Mouse (Mus musculus): ENCODE measurements at regions not wholly inside any gene's neighbourhood (a gene's known extent, or its start where the extent isn't known, plus 50 kb on each side); places are given as distances from the start of the nearest gene placed in this dataset.

DNA sequence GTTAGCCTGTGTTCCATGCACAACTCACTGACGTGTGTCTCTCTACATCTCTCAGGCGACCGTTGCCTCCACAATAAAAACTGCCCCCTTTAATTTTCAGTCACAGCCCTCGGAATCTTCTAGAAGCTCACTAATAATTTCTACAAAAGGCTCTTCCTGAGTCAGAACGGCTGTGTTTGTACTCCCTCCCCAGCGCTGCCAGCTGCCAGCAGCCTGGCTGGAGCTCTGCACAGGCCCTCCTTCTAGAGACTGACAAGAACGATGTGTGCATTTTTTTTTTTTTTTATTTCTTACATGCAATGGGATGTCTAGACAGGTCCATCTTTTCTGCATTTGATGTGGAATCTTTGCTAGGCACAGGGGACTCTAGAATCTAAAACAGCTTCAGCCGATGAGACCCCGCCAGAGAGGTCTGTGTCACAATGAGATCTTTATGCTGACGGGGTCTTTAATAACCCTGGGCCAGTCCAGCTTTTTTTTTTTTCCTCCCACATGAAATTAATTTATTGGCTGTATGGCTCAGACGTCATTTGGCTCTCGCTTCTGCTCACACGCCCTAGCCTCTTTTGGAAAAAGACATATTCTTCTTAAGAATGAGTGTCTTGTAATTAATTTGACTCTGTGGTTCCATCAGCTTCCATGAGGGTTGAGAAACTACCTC, 185.8 kb upstream of the Zfp507 start:
- no peak for DNase-seq (ENCODE audit: low read depth, low spot score)

DNA sequence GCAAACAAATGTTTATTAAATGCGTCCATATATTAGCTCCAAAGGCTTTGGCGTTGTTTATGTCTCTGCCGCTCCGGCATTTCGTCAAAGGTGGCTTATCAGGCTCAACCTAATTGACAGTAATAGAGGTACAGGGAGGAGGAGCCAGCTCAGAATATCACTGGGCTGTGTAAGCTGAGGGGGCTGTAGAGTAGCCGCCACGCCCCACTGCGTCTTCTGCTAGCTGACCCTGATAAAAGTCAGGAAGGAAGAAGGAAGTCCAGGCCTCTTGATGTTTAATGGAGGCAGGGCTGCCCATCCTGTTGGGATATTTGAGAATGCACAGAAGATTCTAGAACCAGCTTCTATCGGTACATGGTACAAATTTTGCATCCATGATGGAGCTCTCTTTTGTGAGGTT, 175.2 kb upstream of the Zfp507 start:
- no peak for DNase-seq (ENCODE audit: low read depth, low spot score)

DNA sequence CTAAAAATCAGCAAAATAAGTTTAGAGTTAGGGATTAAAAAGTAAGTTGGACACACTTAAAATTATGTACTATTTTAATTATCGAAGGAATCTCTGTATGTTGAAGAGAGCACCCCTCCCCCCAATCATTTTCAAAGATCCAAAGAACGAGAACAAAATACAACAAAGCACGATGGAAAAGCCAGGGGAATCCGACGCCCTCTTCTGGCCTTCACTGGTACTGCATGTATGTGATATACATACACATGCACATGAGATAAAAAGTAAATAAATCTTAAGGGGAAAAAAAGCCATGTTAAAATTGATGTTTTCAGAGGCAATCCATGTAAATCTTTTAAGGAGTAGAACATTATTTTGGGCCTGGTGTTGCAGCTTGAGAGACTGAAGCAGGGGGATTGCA, 155.9 kb upstream of the Zfp507 start:
- DNase-seq (ENCODE audit: low read depth, low spot score), result no peak

DNA sequence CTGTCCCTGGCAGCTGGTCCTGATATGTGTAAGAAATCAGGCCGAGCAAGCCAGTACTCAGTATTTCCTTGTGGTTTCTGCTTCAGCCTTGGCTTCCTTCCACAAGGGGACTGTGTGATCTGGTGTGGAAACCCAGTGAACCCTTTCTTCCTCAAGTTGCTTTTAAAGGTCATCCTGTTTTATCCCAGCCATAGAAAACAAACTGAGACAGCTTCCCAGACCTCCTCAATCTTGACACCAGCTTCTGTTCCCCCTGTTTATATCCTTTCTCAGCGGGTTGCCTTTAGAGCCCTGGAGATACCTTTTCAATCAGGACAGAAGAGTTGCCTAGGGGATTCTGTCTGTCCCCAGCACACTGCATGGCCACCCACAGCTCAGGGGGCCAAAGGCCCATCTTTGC, 155.2 kb upstream of the Zfp507 start:
- no peak for DNase-seq (ENCODE audit: low read depth, low spot score)

DNA sequence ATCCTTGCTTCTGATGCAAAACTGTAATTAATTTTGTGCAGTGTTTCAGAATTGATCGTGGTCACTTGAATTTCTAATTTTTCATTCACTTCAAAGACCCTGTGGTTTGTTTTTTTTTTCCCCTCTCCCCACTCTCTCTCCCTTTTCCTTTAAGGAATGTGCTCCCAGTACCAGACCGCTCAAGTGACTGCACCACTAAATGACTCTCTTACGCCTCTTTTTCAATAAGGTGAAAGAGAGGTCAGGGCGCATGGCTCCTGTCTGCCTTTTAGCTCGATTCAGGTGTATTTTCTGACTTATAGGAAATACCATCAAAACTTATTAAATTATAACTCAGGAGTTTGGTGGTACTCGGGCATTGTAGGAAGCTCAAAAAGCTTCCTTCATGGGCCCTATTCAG, 146.0 kb upstream of the Zfp507 start:
- DNase-seq (ENCODE audit: low read depth, low spot score), result no peak

DNA sequence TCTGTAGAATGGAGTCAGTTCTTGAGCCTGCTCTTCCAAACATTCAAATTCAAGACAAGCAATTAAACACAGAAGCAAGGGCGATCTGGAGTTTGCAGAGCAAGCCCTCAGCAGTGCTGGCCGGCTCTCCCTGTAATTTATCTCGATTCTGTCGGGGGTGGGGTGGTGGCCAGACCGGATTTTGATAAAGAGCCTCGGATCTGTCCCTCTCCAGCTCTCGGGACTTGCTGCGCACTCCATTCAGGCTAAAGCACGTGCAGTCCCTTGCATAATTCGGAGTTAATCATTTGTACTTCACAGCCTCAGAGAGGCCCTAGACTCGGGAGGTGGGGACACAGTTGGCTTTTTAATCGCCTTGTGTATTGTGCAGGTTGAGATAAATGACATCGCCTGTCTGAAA, 145.6 kb upstream of the Zfp507 start:
- peak; percentile 19 for DNase-seq (ENCODE audit: low read depth, low spot score)

DNA sequence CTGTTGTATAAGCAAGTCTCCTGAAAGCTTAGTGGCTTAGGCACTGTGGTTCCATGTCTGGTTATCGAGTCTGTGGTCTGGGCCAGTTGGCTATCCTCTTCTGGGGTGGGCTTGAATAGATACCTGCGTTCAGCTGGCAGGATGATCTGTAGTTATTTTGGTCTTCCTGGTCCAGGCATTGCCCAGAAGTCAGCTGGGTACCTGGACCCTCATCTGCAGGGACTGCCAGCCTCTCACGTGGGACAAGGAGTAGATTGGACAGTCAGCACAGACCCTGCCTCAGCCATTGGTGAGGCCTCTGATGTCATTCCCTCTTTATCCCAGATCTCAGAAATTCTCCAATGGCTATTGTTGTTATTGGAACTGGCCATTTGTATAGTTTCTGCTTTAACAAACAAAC, 138.3 kb upstream of the Zfp507 start:
- DNase-seq (ENCODE audit: low read depth, low spot score), result no peak

DNA sequence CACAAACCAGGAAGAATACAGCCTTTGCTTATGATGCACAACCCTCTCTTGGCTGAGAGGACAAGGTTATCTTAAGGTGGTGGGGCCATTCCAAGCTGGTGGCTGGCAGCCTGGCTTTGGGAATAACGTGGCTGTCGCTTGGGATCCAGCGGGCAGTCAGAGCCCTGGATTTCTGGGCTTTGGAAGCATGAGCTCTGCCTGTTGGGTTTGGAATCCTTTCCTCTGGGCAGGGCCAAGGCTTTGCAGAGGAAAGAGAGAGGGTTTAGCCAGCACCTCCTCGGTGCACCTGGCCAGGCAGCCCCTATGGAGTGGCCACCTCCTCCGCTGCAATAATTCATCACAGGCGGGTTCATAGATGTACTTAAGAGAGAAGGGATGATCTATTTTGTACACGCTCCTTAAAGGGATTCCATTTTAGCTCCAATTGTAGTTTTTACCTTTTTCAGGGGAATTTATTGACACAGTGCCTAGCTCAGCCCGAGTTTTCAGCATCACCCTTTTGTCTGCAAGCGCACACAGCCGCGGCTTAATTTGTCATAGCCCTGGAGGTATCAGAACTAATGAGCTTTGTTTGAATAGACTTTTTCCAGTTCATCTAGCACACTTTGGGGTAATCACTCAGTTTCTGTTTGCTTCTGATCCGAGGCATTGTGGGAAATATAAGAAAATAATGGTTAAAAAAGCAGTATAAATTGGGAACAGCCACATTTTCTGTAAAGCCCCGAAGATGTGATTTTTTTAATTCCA, 135.5 kb upstream of the Zfp507 start:
- DNase-seq (ENCODE audit: low read depth, low spot score), result no peak

DNA sequence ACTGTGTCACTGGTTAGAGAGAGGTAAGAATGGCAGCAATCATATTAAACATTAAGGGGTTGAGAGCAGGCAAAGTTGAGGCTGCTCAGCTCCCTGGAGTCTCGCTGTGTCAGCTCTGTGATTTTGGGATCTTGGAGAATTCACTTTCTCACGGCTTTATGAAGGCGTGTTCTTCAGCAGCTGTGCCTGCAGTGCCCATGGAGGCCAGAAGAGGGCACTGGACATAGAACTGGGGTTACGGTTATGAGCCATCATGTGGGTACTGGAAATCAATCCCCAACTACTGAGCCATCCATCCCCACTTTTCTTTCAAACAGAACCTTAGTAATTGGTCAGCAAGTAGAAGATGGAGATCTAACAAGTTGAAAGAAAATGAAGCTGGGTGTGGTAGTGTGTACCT, 123.9 kb upstream of the Zfp507 start:
- DNase-seq (ENCODE audit: low read depth, low spot score), result no peak

DNA sequence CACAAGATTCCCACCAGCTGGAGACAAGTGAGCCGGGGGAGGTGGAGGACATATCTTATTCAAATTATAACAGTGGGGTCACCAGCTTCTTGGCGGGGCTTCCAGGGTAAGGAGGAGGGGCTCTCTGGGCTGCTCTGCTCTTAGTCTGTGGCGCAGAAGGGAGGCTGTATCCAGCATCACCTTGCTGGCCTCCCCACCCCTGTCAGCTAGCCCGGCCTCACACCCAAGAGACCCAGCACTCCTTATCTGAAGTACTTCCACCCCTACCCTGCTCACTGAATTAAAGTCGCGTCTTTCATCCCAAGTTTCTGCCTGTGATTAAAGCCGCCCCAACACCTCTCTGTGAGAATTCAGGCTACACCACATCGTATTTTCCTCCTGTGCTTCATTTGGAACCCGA, 119.8 kb upstream of the Zfp507 start:
- no peak for DNase-seq (ENCODE audit: low read depth, low spot score)

DNA sequence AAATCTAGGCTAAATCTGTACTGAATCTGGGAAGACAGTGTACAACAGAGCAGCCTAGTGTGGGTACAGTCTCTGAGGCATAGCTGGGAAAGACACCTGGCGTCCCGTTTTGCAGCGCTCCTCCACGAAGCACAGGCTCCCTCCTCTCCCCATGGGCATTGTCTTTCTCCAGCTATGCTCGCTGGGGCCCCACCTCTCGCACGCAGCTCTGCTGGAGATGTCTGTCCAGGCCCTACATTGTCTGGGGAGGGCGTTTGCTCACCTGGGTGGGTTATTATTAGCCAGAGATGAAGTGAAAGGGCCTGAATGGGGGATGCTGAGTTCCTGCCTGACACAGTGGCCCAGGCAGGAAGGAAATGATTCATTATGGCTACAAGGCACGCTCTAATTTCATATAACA, 118.1 kb upstream of the Zfp507 start:
- DNase-seq (ENCODE audit: low read depth, low spot score), result no peak

DNA sequence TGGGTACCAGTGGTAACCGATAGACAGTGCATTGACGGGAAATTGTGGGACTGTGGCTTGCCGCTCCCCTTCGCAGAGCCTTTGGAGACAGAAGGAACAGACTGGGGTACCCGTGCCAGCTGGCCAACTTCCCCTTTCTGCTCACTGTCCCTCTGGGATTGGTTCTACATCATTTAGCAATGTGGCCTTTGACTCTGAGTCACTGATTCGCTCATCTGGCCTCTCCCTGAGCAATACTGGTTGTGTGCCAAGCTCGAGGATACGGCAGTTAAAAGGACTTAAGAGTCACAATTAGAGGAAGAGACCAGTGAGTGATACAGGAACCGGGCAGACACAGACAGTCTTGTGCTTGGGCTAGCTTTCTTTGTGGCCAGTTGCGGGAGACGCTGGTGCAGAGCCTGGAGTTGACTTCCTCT, 117.4 kb upstream of the Zfp507 start:
- no peak for DNase-seq (ENCODE audit: low read depth, low spot score)

DNA sequence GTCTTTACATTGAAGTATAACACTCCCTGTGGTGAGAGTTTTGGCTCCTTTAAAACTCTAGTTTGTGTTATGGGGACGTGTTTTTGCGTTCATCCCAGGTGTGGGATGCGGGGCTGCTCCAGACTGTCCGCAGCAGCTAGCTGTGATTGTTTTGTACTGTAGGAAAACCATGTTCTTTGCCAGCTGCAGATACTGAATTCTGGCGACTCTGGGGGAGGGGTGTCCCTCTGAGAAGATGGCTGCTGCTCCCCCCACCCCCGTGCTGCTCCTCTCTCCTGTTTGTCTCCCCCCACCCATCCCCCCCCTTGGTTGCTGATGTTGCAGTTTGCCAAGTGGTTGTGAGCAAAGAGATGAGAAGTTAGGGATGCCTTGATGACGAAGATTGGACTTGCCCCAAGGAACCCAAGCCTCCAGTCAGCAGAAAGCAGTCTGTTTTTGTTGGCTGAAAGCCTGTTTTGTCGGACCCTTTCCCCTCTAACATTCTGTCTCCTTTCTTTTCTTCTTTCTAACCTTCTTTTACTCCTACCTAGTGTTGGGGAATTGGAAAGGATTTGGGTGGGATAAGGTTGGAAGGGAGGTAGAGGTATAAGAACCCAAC, 107.4 kb upstream of the Zfp507 start:
- no peak for DNase-seq (ENCODE audit: low read depth, low spot score)

DNA sequence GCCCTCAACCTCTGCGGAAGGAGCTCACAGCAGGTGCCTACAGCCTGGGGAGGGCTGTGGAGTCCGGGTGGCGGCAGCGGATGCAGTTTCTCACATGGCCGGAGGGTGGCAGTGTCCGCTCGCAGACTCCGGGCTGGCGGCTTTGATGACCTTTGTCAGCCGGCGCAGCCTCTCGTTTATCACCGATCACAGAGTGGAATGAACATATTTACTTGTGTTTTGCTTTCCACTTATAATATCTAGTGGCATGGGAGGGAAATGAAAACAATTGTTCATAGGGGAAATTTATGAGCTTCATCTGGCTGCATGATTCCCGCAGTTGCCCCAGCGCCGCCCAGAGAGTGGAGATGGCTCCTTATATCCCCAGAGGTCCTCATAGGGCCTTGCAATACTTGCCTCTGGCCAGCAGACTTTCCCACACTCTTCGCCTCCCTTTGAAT, 99.2 kb upstream of the Zfp507 start:
- peak; percentile 35 for DNase-seq (ENCODE audit: low read depth, low spot score)

DNA sequence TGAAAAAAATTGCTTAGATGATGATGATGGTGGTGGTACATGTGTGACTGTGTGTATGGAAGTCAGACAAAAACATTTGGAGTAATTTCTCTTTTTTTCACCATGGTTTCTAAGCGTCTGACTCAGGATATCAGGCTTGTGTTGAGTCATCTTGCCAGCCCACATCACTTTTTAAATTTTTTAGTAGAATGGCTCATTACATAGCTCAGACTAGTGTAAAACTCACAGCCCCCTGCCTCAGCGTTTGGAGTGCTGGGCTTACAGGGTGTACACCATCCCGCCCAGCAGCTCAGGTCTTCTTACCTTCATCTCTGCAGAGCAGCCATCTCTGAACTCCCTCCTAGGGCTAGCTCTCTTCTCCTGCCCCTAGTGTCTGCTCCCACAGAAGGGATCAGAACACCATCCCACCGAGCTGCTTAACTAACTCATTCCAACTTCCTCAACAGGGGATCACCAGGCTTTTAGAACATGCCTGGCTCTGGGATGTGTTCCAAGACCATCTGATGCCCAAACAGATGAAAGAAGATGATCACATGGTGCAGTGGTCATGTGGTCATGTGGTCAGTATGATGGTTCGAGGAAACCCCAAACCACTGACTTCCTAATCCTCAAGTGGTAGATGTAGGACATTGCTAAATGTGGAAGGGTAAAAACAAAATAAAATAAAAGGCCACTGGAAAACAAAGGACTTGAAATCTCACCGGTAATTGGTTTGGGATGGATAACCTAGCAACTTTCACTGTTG, 96.1 kb upstream of the Zfp507 start:
- DNase-seq (ENCODE audit: low read depth, low spot score), result no peak

DNA sequence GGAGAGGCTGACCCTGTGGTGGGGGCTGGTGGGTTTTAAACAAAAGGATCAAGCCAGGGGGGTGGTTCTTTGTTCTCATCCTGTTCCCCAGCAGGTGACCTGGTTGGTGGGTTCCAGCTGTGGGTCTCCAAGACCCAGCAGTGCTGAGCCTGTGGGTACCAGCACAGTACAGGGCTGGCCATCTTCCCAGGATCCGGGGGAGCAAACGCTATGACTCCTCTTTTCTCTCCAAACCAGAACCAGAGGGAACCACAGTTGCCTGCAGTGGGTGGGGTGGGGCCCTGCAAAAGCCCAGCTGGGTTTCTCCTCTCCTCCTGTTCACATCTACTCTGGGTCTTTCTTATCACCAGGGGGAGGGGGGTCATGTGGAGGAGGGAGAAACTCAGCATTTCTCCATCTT, 90.5 kb upstream of the Zfp507 start:
- DNase-seq (ENCODE audit: low read depth, low spot score), result no peak

DNA sequence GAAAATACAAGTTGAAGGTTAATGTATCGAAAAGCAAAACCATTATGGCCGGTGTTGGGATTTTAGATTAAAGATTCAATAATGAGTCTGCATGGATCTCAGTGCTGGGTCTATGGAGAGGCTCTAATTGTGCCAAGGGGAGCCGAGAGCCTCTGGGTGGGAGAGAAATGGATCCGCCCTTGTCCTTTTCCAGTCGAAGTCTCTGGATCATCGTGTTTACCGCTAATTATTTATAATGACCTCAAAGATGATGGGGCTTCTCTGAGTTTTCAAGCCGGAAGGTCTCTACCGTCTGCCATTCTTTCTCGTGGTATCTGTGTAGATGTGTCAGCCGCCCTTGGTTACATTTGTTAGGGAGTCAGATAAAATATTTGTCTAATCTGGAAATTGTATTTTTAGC, 83.2 kb upstream of the Zfp507 start:
- DNase-seq (ENCODE audit: low read depth, low spot score), result no peak

DNA sequence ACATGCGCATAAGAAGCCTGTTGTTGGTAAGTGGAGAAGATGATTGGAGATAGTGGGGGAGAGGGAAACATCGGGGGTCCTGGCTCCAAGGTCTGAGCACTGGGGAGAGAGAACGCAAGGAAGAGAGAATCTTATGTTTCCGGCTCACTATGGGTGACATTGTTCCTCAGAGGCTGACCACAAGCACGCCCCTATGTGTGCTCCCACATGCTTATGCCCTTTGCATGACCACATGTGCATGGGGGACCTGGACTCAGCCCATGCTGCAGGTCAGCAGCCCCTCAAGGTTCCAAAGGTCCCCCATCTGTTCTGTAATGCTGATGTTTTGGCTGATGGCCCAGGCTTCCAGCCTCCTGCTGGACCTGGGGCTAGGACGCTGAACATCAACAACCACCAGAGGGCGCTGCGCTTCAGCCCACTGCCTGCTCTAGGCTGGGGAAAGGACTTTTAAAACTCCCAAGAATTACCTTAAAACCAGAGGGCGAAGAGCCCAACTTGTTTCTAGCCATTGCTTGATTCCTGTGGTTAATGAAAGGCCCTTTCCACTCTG, 77.0 kb upstream of the Zfp507 start:
- peak; percentile 67 for DNase-seq (ENCODE audit: low read depth, low spot score)

DNA sequence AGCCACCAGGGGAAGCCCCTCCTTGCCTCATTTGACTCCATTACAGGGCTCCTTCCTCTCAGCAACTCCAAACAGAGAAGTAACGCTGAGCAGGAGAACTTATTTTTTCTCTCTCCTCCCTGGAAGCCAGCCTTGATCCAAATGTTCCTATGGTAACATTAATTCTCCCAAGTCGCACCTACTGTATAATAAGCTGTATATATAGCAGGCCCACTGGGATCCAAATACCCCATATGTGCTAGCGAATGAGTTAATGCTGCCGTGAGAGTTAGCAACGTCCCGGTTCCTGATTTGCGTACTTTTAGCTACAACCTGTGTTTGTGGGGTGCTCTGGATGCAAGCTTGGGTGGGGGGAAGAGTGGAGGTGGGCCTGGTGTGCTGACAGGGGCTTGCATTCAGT, 75.4 kb upstream of the Zfp507 start:
- DNase-seq (ENCODE audit: low read depth, low spot score), result no peak

DNA sequence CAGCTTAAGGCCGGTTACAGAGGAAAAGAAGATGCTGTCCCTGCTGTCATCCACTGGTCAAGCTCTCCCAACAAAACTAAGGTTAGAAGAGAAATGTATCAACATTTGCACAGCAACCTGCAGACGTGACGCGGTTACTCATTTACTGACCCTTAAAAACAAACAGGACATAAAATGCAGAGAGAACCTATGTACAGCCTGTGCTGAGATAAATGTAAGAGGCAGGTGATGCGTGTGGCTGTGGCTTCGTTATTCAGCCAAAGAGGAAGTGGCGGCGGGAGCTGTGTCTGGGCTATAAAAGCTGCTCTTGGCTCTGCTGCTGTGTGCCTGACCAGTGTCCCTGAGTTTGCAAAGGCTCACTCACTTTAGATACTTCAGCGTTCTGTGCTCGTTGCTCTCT, 58.2 kb upstream of the Zfp507 start:
- DNase-seq (ENCODE audit: low read depth, low spot score), result no peak

DNA sequence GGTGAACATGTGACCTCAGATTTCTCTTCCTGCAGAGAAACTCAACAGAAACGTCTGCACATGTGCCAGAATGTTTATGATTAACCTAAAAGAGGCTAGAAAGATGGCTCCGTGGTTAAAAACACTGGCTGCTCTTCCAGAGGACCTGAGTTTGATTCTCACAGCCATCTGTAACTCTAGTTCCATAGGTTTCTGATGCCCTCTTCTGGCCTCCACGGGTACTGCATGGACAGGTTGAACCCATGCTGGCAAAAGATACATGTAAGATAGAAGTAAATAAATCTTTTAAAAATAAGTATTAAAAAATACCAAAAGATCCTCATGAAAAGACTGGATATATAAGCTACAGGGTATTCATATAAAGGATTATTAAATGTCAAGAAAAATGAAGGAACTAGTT, 56.8 kb upstream of the Zfp507 start:
- DNase-seq (ENCODE audit: low read depth, low spot score), result no peak

DNA sequence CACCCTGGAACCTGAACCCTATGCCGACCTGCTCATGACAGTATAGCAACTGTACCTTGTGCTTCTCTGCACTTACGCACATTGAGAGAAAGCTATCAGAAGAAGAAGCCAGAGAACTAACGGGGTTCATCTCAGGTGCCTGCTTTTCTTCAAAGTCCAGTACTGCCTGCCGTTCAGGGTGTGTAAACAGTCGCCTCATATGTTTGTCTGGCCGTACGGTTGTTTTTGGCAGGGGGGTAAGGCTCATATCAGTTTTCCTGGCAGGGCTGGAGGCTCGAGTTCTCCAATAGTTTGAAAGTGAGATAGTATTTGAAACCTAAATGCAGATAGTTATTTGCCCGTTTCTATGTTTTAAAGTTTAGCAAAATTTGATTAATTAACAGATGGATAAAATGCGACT, 54.9 kb upstream of the Zfp507 start:
- no peak for DNase-seq (ENCODE audit: low read depth, low spot score)
